Comparison of ENCODE assay signal across 9 mouse cellular contexts in the genomic region with DNA sequence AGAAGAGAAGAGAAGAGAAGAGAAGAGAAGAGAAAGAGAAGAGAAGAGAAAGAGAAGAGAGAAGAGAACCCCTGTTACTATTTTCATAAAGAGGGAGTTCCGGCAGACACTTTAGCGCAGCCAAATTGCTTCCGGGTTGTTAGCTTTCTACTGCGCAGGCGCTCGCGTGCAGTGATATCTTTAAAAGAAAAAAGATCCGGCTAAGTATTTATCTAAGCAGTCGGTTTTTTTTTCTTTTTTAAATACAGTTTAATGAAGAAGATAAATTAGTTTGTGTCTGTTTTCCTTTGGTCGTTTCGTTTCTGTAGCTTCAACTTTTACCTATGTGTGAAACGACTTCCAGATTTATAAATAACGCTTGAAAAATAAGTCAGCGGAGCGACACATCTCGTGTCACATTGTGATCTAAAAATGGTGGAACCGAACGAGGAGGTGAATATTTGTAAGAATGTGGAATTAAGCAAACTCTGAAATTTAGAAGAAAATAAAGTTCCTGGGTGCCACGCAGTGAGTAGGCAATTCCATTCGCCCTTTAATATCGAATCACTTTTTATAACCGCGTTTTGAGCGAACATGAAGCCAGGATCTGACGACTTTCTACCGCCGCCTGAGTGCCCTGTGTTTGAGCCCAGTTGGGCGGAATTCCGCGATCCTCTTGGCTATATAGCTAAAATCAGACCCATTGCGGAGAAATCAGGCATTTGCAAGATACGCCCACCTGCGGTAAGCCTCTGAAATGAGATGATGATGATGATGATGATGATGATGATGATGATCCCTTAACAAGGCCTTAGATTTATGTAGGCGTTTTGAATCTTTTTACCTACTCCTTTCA. TPM values are rescaled to one million over a fixed set of nuclear protein-coding genes. Genes with fewer than 3 reads are reported as not detected.
DNase-seq lines count a peak whose midpoint lies in the region; ATAC-seq and TF ChIP-seq lines count a peak whose summit lies in the region.
"Had no signal": no experiment of that assay in that cellular context is flagged by ENCODE, and none has a peak within 500 bp of the region (broad histone marks: within the 10 kb centered on the region; RNA-seq: fewer than 3 reads in every experiment).

A gene (plus strand): TSS at position 396 of the 835 bp plus-strand sequence.

- DNase-seq in layer of hippocampus, adult 2 months (ENCODE audit: low spot score in 2 of 2) = peak in 1 of 2 experiments; percentile 36
- DNase-seq in layer of hippocampus, postnatal 25 days (ENCODE audit: extremely low spot score in 1 of 2, low spot score in 1 of 2) = no peak
- peak; percentile 51 for DNase-seq in embryo, embryonic 10.5 days (ENCODE audit: low spot score)
- DNase-seq in gastrocnemius, postnatal 10 days = peak; percentile 29
- no peak for DNase-seq in MN1 (ENCODE audit: low spot score)

- H3K4me3 ChIP-seq in layer of hippocampus, adult 2 months = peak within 1 kb of the TSS; percentile 72
- H3K4me3 ChIP-seq in intestine, embryonic 16.5 days (ENCODE audit: low read length) = peak within 1 kb of the TSS; percentile 41
- peak within 1 kb of the TSS; percentile 48 for H3K4me3 ChIP-seq in lung, embryonic 16.5 days (ENCODE audit: low read length)

- TF ChIP-seq CTCF in layer of hippocampus, adult 2 months (conservative IDR thresholded peaks at IDR 0.05) = no peak

- WGBS in intestine, embryonic 16.5 days = 3% methylated on average over 31 of the region's 34 CpGs
- WGBS in lung, embryonic 16.5 days = 2% methylated on average over 32 of the region's 34 CpGs

- ATAC-seq in intestine, embryonic 16.5 days = no peak
- ATAC-seq in lung, embryonic 16.5 days (ENCODE audit: low read depth) = no peak
- ATAC-seq in neutrophil, adult 5-6 weeks (ENCODE audit: extremely low read depth, insufficient number of reproducible peaks, low FRiP score, poor library complexity, severe bottlenecking) = peak; percentile 66; the same call in 1 of the 2 replicates

- peak within 1 kb of the TSS; percentile 49; the same call in 1 of the 2 replicates for H3K9ac ChIP-seq in intestine, embryonic 16.5 days (ENCODE audit: low read depth, low read length)
- peak within 1 kb of the TSS; percentile 50 for H3K9ac ChIP-seq in lung, embryonic 16.5 days (ENCODE audit: low read length)

- H3K27me3 ChIP-seq in intestine, embryonic 16.5 days (replicated peaks; ENCODE audit: control insufficient read depth, insufficient read depth, low read length) = no peaks in the 10 kb centered on the region
- H3K27me3 ChIP-seq in lung, embryonic 16.5 days (ENCODE audit: control insufficient read depth, insufficient read depth, low read depth, low read length) = no peaks in the 10 kb centered on the region

- H3K36me3 ChIP-seq in intestine, embryonic 16.5 days (ENCODE audit: control insufficient read depth, insufficient read depth, low read length) = no peaks in the 10 kb centered on the region
- H3K36me3 ChIP-seq in lung, embryonic 16.5 days (ENCODE audit: control insufficient read depth, insufficient read depth, low read length) = no peaks in the 10 kb centered on the region
- H3K36me3 ChIP-seq: G1E had no signal

- H3K4me2 ChIP-seq in intestine, embryonic 16.5 days (ENCODE audit: low read depth, low read length) = no peak within 1 kb of the TSS
- 0 out of 2 replicates have a peak within 1 kb of the TSS, but pooled peaks have one; percentile 20 for H3K4me2 ChIP-seq in lung, embryonic 16.5 days (ENCODE audit: low read depth, low read length)

- no peaks in the 10 kb centered on the region for H3K4me1 ChIP-seq in intestine, embryonic 16.5 days (ENCODE audit: control insufficient read depth, insufficient read depth, low read length)
- H3K4me1 ChIP-seq in lung, embryonic 16.5 days (replicated peaks; ENCODE audit: control insufficient read depth, insufficient read depth, low read length) = no peaks in the 10 kb centered on the region

- no peaks in the 10 kb centered on the region for H3K9me3 ChIP-seq in intestine, embryonic 16.5 days (ENCODE audit: control insufficient read depth, low read length)
- no peaks in the 10 kb centered on the region for H3K9me3 ChIP-seq in lung, embryonic 16.5 days (ENCODE audit: control insufficient read depth, low read length)
- H3K9me3 ChIP-seq: G1E had no signal

- peak within 1 kb of the TSS; percentile 85 for H3K27ac ChIP-seq in layer of hippocampus, adult 2 months
- no peak within 1 kb of the TSS for H3K27ac ChIP-seq in intestine, embryonic 16.5 days (ENCODE audit: low read length)
- H3K27ac ChIP-seq in lung, embryonic 16.5 days (ENCODE audit: low read length) = peak within 1 kb of the TSS; percentile 10; the same call in 1 of the 2 replicates

RNA-seq across cellular contexts. Expression of the gene that starts here (rescaled TPM):
- 10 to 100 TPM in 1 of 2 experiments, not detected in 1; 17.3 TPM for total RNA-seq in layer of hippocampus, adult 2 months (2021)
- 10 to 100 TPM in 1 of 2 experiments, not detected in 1; 19.7 TPM for total RNA-seq in layer of hippocampus, postnatal 25 days (2021)
- 10 to 100 TPM in 1 of 2 experiments, not detected in 1; 10.6 TPM for total RNA-seq in gastrocnemius, postnatal 10 days (2021)
- 4.2 and 6.6 TPM in 2 replicates for polyA plus RNA-seq in intestine, embryonic 16.5 days (2015; fragmentation: Nextera tagmentation; extraction: Ambion mirVana)
- polyA plus RNA-seq in lung, embryonic 16.5 days (2015; fragmentation: Nextera tagmentation; extraction: Ambion mirVana) = 4.0 and 11.7 TPM in 2 replicates
- total RNA-seq in neutrophil, adult 5-6 weeks (2017) = 34.1 and 35.2 TPM in 2 replicates
- total RNA-seq: G1E had no signal
- polyA plus RNA-seq: G1E had no signal

Comparison
In these comparisons a context has a peak if more than half of its experiments do, and no peak if none do; other contexts are left out.
1. DNase-seq: peak in embryo, embryonic 10.5 days (single experiment) and gastrocnemius, postnatal 10 days (single experiment); none in layer of hippocampus, postnatal 25 days (0 of 2) and MN1 (single experiment).
2. Peak in every context shown above with its lines, with median percentiles within 50 percentile points of each other: H3K4me3 ChIP-seq.